In genomic region chr12:84546028-84546427, GRCm38 (mm10) we compare ENCODE assay signal across 8 mouse cellular contexts. TPM values are rescaled to one million over a fixed set of nuclear protein-coding genes. Genes with fewer than 3 reads are reported as not detected.
DNase-seq lines count a peak whose midpoint lies in the region; ATAC-seq and TF ChIP-seq lines count a peak whose summit lies in the region.

No protein-coding gene starts in this region.

- no peak overlapping the region for H3K9ac ChIP-seq in lung, embryonic 16.5 days (ENCODE audit: low read length)

- H3K4me1 ChIP-seq in lung, embryonic 16.5 days (replicated peaks; ENCODE audit: control insufficient read depth, insufficient read depth, low read length) = no peaks in the 10 kb centered on the region

- intact Hi-C loops in heart, postnatal 14 days (cut with DNase I) = loop anchor here (5.0 kb wide), 1 partner anchor 41 kb away; no protein-coding TSS in a partner anchor

- TF ChIP-seq POLR2A in brain, embryonic 14.5 days (IDR thresholded peaks at IDR 0.05; ENCODE audit: borderline replicate concordance, extremely low read depth, insufficient read depth, insufficient read length, poor library complexity, severe bottlenecking) = no peak

- no peaks in the 10 kb centered on the region for H3K36me3 ChIP-seq in lung, embryonic 16.5 days (ENCODE audit: control insufficient read depth, insufficient read depth, low read length)

- no peak overlapping the region for H3K4me2 ChIP-seq in lung, embryonic 16.5 days (ENCODE audit: low read depth, low read length)

- H3K9me3 ChIP-seq in lung, embryonic 16.5 days (ENCODE audit: control insufficient read depth, low read length) = no peaks in the 10 kb centered on the region

- 2% methylated on average over 12 of the region's 12 CpGs for WGBS in lung, embryonic 16.5 days

- no peaks in the 10 kb centered on the region for H3K27me3 ChIP-seq in lung, embryonic 16.5 days (ENCODE audit: control insufficient read depth, insufficient read depth, low read depth, low read length)

- no peak overlapping the region for H3K4me3 ChIP-seq in lung, embryonic 16.5 days (ENCODE audit: low read length)

- no peak overlapping the region for H3K27ac ChIP-seq in lung, embryonic 16.5 days (ENCODE audit: low read length)

- peak; percentile 94 for ATAC-seq in erythroblast, adult 5-6 weeks (replicated peaks; ENCODE audit: low FRiP score, poor library complexity, severe bottlenecking)
- peak; percentile 66; the same call in 1 of the 2 replicates for ATAC-seq in lung, embryonic 16.5 days (ENCODE audit: low read depth)

- TF ChIP-seq CTCF in brain, embryonic 14.5 days (IDR thresholded peaks at IDR 0.05; ENCODE audit: borderline replicate concordance, extremely low read depth, insufficient read depth, insufficient read length) = peak; percentile 99

- peak; percentile 73 for DNase-seq in ES-CJ7 (ENCODE audit: low read depth, low spot score)
- DNase-seq in brain, embryonic 14.5 days (ENCODE audit: low read depth) = peak; percentile 79
- DNase-seq in heart, postnatal 14 days = peak; percentile 70 to 78
- peak; percentile 63 to 69 for DNase-seq in kidney, postnatal 25 days
- peak; percentile 5 for DNase-seq in ovary, adult 18-20 months (ENCODE audit: low spot score)
- peak; percentile 55 for DNase-seq in urinary bladder, postnatal 25 days (ENCODE audit: low spot score)

RNA-seq across cellular contexts. Expression of gene Vsx2, which starts 23.5 kb away (rescaled TPM):
- 2.5 and 5.8 TPM in 2 replicates for polyA plus RNA-seq in brain, embryonic 14.5 days (2012; rRNA removed)
- total RNA-seq in erythroblast, adult 5-6 weeks (2015; ENCODE audit: low replicate concordance) = not detected in 2 replicates
- total RNA-seq in erythroblast, adult 5-6 weeks (2017; ENCODE audit: low replicate concordance) = not detected in 2 replicates
- total RNA-seq in heart, postnatal 14 days (2021) = under 1 TPM in 1 of 2 experiments, not detected in 1; 0.07 TPM
- not detected in 2 replicates for polyA plus RNA-seq in lung, embryonic 16.5 days (2015; fragmentation: Nextera tagmentation; extraction: Ambion mirVana)

Comparison
In these comparisons a context has a peak if more than half of its experiments do, and no peak if none do; other contexts are left out.
1. DNase-seq: peak in every context shown above with its lines; median percentile 79 in brain, embryonic 14.5 days; 74 in heart, postnatal 14 days; 73 in ES-CJ7; 66 in kidney, postnatal 25 days; 55 in urinary bladder, postnatal 25 days; 5 in ovary, adult 18-20 months.